Mouse (Mus musculus): ENCODE data around the gene Asna1. TPM values are rescaled to one million over a fixed set of nuclear protein-coding genes. Genes with fewer than 3 reads are reported as not detected.

Gene Asna1
- polyA plus RNA-seq, 1 experiment from 2014 or later: 80.1 TPM

DNA sequence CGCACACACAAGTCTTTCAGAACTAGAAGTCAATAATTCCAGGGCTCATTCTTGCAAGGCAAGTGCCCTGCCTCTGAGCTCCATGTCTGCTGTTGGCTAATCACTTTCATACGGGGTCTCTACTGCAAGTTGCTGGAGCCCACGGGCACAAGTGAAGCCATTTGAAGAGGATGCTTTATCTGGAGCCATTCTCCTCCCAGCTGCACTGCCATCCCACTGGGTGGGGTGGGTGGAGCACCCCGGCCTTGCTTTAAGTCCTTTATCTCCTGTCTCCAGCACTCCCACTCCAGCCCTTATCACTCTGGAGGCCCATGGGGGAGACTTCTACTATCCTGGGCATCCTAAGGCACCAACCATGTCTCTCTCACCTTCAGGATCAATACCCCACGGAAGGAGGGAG lies 54.2 kb downstream of the Asna1 start:
- DNase-seq (peak; percentile 93), ATAC-seq (ENCODE audit: low read depth) (peak; percentile 86)
- Histone ChIP-seq H3K9ac (peak overlapping the region; percentile 96), H3K36me3 (peaks cover 53% of the 10 kb centered on the region), H3K27me3 (no peaks in the 10 kb centered on the region), H3K4me3 (replicated peaks) (peak overlapping the region; percentile 76), H3K27ac (peak overlapping the region; percentile 99), H3K4me2 (peak overlapping the region; percentile 99), H3K9me3 (replicated peaks) (no peaks in the 10 kb centered on the region), H3K4me1 (replicated peaks) (peaks cover 86% of the 10 kb centered on the region)
- WGBS (ENCODE audit: insufficient replicate concordance): 16% methylated on average over 5 of the region's 5 CpGs

GRCm38 (mm10) chr8:84970135-84970790 lies 54.8 kb downstream of the Asna1 start:
- Histone ChIP-seq H3K36me3 (peaks cover 52% of the 10 kb centered on the region), H3K4me3 (replicated peaks) (peak overlapping the region; percentile 76), H3K27me3 (no peaks in the 10 kb centered on the region), H3K9ac (peak overlapping the region; percentile 96), H3K9me3 (replicated peaks) (no peaks in the 10 kb centered on the region), H3K4me2 (peak overlapping the region; percentile 99), H3K27ac (peak overlapping the region; percentile 99), H3K4me1 (replicated peaks) (peaks cover 82% of the 10 kb centered on the region)
- ATAC-seq (ENCODE audit: low read depth): no peak
- WGBS (ENCODE audit: insufficient replicate concordance): 4% methylated on average over 21 of the region's 21 CpGs
- no peak for DNase-seq

DNA sequence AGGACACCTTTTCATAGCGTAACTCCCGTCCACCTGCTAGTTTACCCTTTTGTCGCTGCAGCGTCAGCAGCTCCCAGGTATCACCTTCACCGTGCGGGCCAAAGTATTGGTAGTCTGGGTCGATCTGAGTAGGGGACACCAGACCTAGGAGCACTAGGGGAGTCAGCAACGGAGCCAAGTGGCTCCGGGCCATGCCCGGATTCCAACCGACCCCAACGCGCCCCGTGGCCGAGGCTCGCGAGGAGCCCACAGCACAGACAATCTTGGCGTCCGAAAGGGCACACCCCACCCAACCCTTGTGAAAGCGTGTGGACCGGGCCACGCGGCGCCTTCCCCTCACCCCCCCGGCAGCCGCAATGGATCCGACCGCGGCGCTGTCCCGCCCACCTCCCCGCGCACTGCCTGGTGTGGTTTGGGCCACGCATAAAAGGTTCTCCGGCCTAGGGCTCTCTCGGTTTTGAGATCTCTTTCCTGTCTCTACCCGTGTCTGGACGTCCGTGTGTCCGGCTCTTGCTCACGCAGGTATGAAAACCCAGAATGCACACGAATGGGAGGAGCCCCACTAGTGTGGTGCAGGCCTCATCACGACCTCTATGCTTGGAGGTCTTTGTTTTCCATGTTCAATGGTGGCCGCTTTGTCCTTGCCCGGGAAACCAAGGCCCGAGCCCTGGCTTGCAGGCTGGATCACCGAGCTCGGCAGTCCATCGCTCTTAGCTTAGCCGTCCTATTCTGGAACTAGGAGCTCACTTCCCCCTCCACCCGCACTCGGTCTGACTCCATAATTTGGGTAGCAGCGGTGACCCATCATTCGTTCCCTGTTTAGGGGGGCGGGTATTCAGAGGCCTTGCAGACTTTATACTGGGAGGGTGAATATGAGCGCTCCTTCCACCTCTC lies 55.6 kb downstream of the Asna1 start, which contains the start of the genes Gm49661, Prdx2 and Rnaseh2a:
Gene Gm49661, minus strand, starts transcription at position 193 of the 894 bp plus-strand sequence.
Gene Prdx2, plus strand, starts transcription at position 347 of the 894 bp plus-strand sequence.
Gene Rnaseh2a, minus strand, starts transcription at position 527 of the 894 bp plus-strand sequence.
- ATAC-seq (ENCODE audit: low read depth) (peak; percentile 59), DNase-seq (peak; percentile 73)
- Histone ChIP-seq H3K4me1 (replicated peaks) (peaks cover 82% of the 10 kb centered on the region), H3K4me2 (peak within 1 kb of the TSS; percentile 99), H3K4me3 (replicated peaks) (peak within 1 kb of the TSS; percentile 76), H3K27ac (peak within 1 kb of the TSS; percentile 99), H3K9me3 (replicated peaks) (no peaks in the 10 kb centered on the region), H3K9ac (peak within 1 kb of the TSS; percentile 96), H3K27me3 (no peaks in the 10 kb centered on the region), H3K36me3 (peaks cover 45% of the 10 kb centered on the region)
- under 1% methylated on average over 56 of the region's 56 CpGs for WGBS (ENCODE audit: insufficient replicate concordance)

DNA sequence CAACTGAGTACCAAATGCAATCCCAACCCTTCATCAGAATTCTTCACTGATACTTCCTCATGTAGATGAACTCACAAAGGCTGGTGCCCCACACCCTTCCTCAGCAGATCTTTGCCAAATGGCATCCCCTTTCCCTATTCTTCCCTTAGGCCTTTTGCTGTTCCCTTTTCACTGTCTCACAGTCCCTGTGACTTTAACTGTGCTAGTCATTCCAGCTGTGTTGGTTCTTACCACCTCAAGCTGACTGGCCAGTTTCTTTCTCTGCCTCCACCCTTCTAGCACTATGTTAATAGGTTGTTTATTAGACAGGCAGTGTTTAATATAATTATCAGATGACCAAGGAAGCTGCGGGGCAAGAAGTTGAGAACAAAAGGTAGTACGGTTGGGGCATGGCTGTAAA lies 56.4 kb downstream of the Asna1 start:
- no peak for ATAC-seq (ENCODE audit: low read depth)
- H3K4me3 ChIP-seq (replicated peaks): peak overlapping the region; percentile 76
- WGBS (ENCODE audit: insufficient replicate concordance): 8% methylated on average over 2 of the region's 2 CpGs
- peak overlapping the region; percentile 96 for H3K9ac ChIP-seq
- no peaks in the 10 kb centered on the region for H3K9me3 ChIP-seq (replicated peaks)
- peaks cover 42% of the 10 kb centered on the region for H3K36me3 ChIP-seq
- H3K4me2 ChIP-seq: peak overlapping the region; percentile 99
- no peaks in the 10 kb centered on the region for H3K27me3 ChIP-seq
- peak overlapping the region; percentile 99 for H3K27ac ChIP-seq
- H3K4me1 ChIP-seq (replicated peaks): peaks cover 82% of the 10 kb centered on the region
- no peak for DNase-seq

Small RNA genes within 50 kb of the gene (microRNA-seq; reads per million reads assigned to microRNA genes)
- 2.9 reads per million, percentile 3 among the genes with 10 or more reads in this experiment for gene Mir7070

Other genes with a start within 250 kb of the Asna1 start
- 2.3 and 3.4 TPM in 2 replicates for gene Nfix, start 224.9 kb downstream of the Asna1 start, polyA plus RNA-seq (2015; fragmentation: Nextera tagmentation; extraction: Ambion mirVana)
- gene Dand5, start 202.5 kb downstream of the Asna1 start, polyA plus RNA-seq (2015; fragmentation: Nextera tagmentation; extraction: Ambion mirVana): 3.3 and 3.7 TPM in 2 replicates
- gene Gadd45gip1, start 193.8 kb downstream of the Asna1 start, polyA plus RNA-seq (2015; fragmentation: Nextera tagmentation; extraction: Ambion mirVana): 60.6 and 63.2 TPM in 2 replicates
- 269 and 278 TPM in 2 replicates for gene Rad23a, start 184.6 kb downstream of the Asna1 start, polyA plus RNA-seq (2015; fragmentation: Nextera tagmentation; extraction: Ambion mirVana)
- gene Calr, start 178.3 kb downstream of the Asna1 start, polyA plus RNA-seq (2015; fragmentation: Nextera tagmentation; extraction: Ambion mirVana): 511 and 613 TPM in 2 replicates
- gene Farsa, start 168.3 kb downstream of the Asna1 start, polyA plus RNA-seq (2015; fragmentation: Nextera tagmentation; extraction: Ambion mirVana): 82.3 and 83.1 TPM in 2 replicates
- 84.1 and 90.4 TPM in 2 replicates for gene Syce2, start 153.2 kb downstream of the Asna1 start, polyA plus RNA-seq (2015; fragmentation: Nextera tagmentation; extraction: Ambion mirVana)
- 44.7 and 48.6 TPM in 2 replicates for gene Gcdh, start 131.4 kb downstream of the Asna1 start, polyA plus RNA-seq (2015; fragmentation: Nextera tagmentation; extraction: Ambion mirVana)
- gene Klf1, start 123.4 kb downstream of the Asna1 start, polyA plus RNA-seq (2015; fragmentation: Nextera tagmentation; extraction: Ambion mirVana): 469 and 494 TPM in 2 replicates
- gene Dnase2a, start 116.7 kb downstream of the Asna1 start, polyA plus RNA-seq (2015; fragmentation: Nextera tagmentation; extraction: Ambion mirVana): 9.3 and 10.4 TPM in 2 replicates
- gene Mast1, start 87.9 kb downstream of the Asna1 start, polyA plus RNA-seq (2015; fragmentation: Nextera tagmentation; extraction: Ambion mirVana): 0.12 and 0.13 TPM in 2 replicates
- 0.33 and 0.56 TPM in 2 replicates for gene Rtbdn, start 78.3 kb downstream of the Asna1 start, polyA plus RNA-seq (2015; fragmentation: Nextera tagmentation; extraction: Ambion mirVana)
- gene Gm49661, start 55.8 kb downstream of the Asna1 start, polyA plus RNA-seq (2015; fragmentation: Nextera tagmentation; extraction: Ambion mirVana): not detected in 2 replicates
- 1,982 and 2,114 TPM in 2 replicates for gene Prdx2, start 55.7 kb downstream of the Asna1 start, polyA plus RNA-seq (2015; fragmentation: Nextera tagmentation; extraction: Ambion mirVana)
- gene Rnaseh2a, start 55.5 kb downstream of the Asna1 start, polyA plus RNA-seq (2015; fragmentation: Nextera tagmentation; extraction: Ambion mirVana): 130 TPM in 2 replicates
- gene Junb, start 46.6 kb downstream of the Asna1 start, polyA plus RNA-seq (2015; fragmentation: Nextera tagmentation; extraction: Ambion mirVana): 12.2 and 15.3 TPM in 2 replicates
- gene Hook2, start 34.7 kb downstream of the Asna1 start, polyA plus RNA-seq (2015; fragmentation: Nextera tagmentation; extraction: Ambion mirVana): 7.2 and 7.4 TPM in 2 replicates
- not detected in 2 replicates for gene Best2, start 10.8 kb downstream of the Asna1 start, polyA plus RNA-seq (2015; fragmentation: Nextera tagmentation; extraction: Ambion mirVana)
- gene Trir, start 1.5 kb upstream of the Asna1 start, polyA plus RNA-seq (2015; fragmentation: Nextera tagmentation; extraction: Ambion mirVana): 83.1 and 91.4 TPM in 2 replicates
- gene Tnpo2, start 11.6 kb upstream of the Asna1 start, polyA plus RNA-seq (2015; fragmentation: Nextera tagmentation; extraction: Ambion mirVana): 24.0 and 28.2 TPM in 2 replicates
- gene Fbxw9, start 34.8 kb upstream of the Asna1 start, polyA plus RNA-seq (2015; fragmentation: Nextera tagmentation; extraction: Ambion mirVana): 8.7 and 9.0 TPM in 2 replicates
- gene Gm5741, start 42.7 kb upstream of the Asna1 start, polyA plus RNA-seq (2015; fragmentation: Nextera tagmentation; extraction: Ambion mirVana): not detected in 2 replicates
- 41.2 and 42.9 TPM in 2 replicates for gene Dhps, start 46.5 kb upstream of the Asna1 start, polyA plus RNA-seq (2015; fragmentation: Nextera tagmentation; extraction: Ambion mirVana)
- 69.1 and 70.5 TPM in 2 replicates for gene Wdr83os, start 55.5 kb upstream of the Asna1 start, polyA plus RNA-seq (2015; fragmentation: Nextera tagmentation; extraction: Ambion mirVana)
- 26.5 and 28.1 TPM in 2 replicates for gene Wdr83, start 56.0 kb upstream of the Asna1 start, polyA plus RNA-seq (2015; fragmentation: Nextera tagmentation; extraction: Ambion mirVana)
- gene Man2b1, start 58.0 kb upstream of the Asna1 start, polyA plus RNA-seq (2015; fragmentation: Nextera tagmentation; extraction: Ambion mirVana): 20.0 and 24.1 TPM in 2 replicates
- 0.66 and 0.83 TPM in 2 replicates for gene Zfp791, start 97.8 kb upstream of the Asna1 start, polyA plus RNA-seq (2015; fragmentation: Nextera tagmentation; extraction: Ambion mirVana)
- gene Cks1brt, start 126.6 kb upstream of the Asna1 start, polyA plus RNA-seq (2015; fragmentation: Nextera tagmentation; extraction: Ambion mirVana): not detected in 2 replicates
- not detected in 2 replicates for gene Olfr371, start 200.7 kb upstream of the Asna1 start, polyA plus RNA-seq (2015; fragmentation: Nextera tagmentation; extraction: Ambion mirVana)